Mouse (Mus musculus) lung, embryonic 16.5 days (tissue): ENCODE data around the gene Tra2b. TPM values are rescaled to one million over a fixed set of nuclear protein-coding genes. Genes with fewer than 3 reads are reported as not detected.

Experiments
- ATAC-seq: fragments of 200-750 bp; cut with Nextera tagmentation; 2 replicates; pipeline ENCODE4 v1.8.0; 2017; ENCODE audit warnings: low read depth, mild to moderate bottlenecking, moderate library complexity
- H3K27ac ChIP-seq: fragments of 300-500 bp; sonication (generic); 2 replicates; pipeline ENCODE4 v1.5.1; 2014; ENCODE audit warnings: mild to moderate bottlenecking, control low read depth, low read length
- H3K27me3 ChIP-seq: fragments of 300-500 bp; sonication (generic); 2 replicates; pipeline ENCODE4 v1.6.1; 2014; ENCODE audit warnings: low read depth, low read length, mixed read lengths; ENCODE audit not compliant: control insufficient read depth, insufficient read depth
- H3K36me3 ChIP-seq: fragments of 300-500 bp; sonication (generic); 2 replicates; pipeline ENCODE4 v1.6.1; 2014; ENCODE audit warnings: low read length; ENCODE audit not compliant: control insufficient read depth, insufficient read depth
- H3K4me1 ChIP-seq: fragments of 300-500 bp; sonication (generic); replicated peaks from 2 replicates; pipeline ENCODE4 v1.6.1; 2014; ENCODE audit warnings: low read length, mixed read lengths; ENCODE audit not compliant: control insufficient read depth, insufficient read depth
- H3K4me2 ChIP-seq: fragments of 300-500 bp; sonication (generic); 2 replicates; pipeline ENCODE4 v1.6.1; 2014; ENCODE audit warnings: low read depth, low read length, control low read depth
- H3K4me3 ChIP-seq: fragments of 300-500 bp; sonication (generic); 2 replicates; pipeline ENCODE4 v1.5.1; 2014; ENCODE audit warnings: mild to moderate bottlenecking, low read length, control low read depth
- H3K9ac ChIP-seq: fragments of 300-500 bp; sonication (generic); 2 replicates; pipeline ENCODE4 v1.6.1; 2014; ENCODE audit warnings: low read length, control low read depth
- H3K9me3 ChIP-seq: fragments of 300-500 bp; sonication (generic); 2 replicates; pipeline ENCODE4 v1.6.1; 2016; ENCODE audit warnings: low read length; ENCODE audit not compliant: control insufficient read depth
- WGBS: fragments of 180-500 bp; shearing (Covaris S2); extraction: QIAGEN DNeasy Blood & Tissue Kit; methylation state at CpG from one replicate; pipeline ENCODE4 v1.1.7; 2014; 5-methylcytosine and 5-hydroxymethylcytosine counted together
- polyA plus RNA-seq: library from polyadenylated mRNA; unstranded; fragments of >200 nt; fragmentation: Nextera tagmentation; extraction: Ambion mirVana; gene quantifications from 2 replicates; pipeline ENCODE4 v1.2.1, GENCODE M21; 2015

Gene Tra2b
- polyA plus RNA-seq, 1 experiment from 2014 or later, result 388 TPM

GRCm38 (mm10) chr16:22276536-22276935, 10.7 kb upstream of the Tra2b start:
- ATAC-seq, result no peak
- no peaks in the 10 kb centered on the region for H3K36me3 ChIP-seq

GRCm38 (mm10) chr16:22275142-22275541, 9.3 kb upstream of the Tra2b start:
- Histone ChIP-seq H3K9ac (no peak overlapping the region), H3K36me3 (no peaks in the 10 kb centered on the region), H3K4me2 (no peak overlapping the region), H3K9me3 (no peaks in the 10 kb centered on the region; the same call in 1 of the 2 replicates), H3K4me1 (no peaks in the 10 kb centered on the region), H3K27me3 (no peaks in the 10 kb centered on the region), H3K27ac (no peak overlapping the region), H3K4me3 (no peak overlapping the region)
- WGBS, result 48% methylated on average over 2 of the region's 2 CpGs
- no peak for ATAC-seq

More at GRCm38 (mm10) chr16:22276536-22276935, 10.7 kb upstream of the Tra2b start:
- Histone ChIP-seq H3K9me3 (no peaks in the 10 kb centered on the region; the same call in 1 of the 2 replicates), H3K4me3 (no peak overlapping the region), H3K4me2 (no peak overlapping the region), H3K9ac (no peak overlapping the region), H3K4me1 (no peaks in the 10 kb centered on the region), H3K27me3 (no peaks in the 10 kb centered on the region), H3K27ac (no peak overlapping the region)

GRCm38 (mm10) chr16:22270491-22270890, 4.7 kb upstream of the Tra2b start:
- H3K4me3 ChIP-seq, result no peak overlapping the region
- no peak overlapping the region for H3K9ac ChIP-seq
- no peaks in the 10 kb centered on the region; the same call in 1 of the 2 replicates for H3K4me1 ChIP-seq
- ATAC-seq, result no peak
- WGBS, result 64% methylated on average over 3 of the region's 3 CpGs
- no peak overlapping the region for H3K4me2 ChIP-seq
- no peaks in the 10 kb centered on the region for H3K27me3 ChIP-seq
- no peak overlapping the region for H3K27ac ChIP-seq
- no peaks in the 10 kb centered on the region for H3K9me3 ChIP-seq
- H3K36me3 ChIP-seq, result no peaks in the 10 kb centered on the region

GRCm38 (mm10) chr16:22266384-22266783, 579 bp upstream of the Tra2b start:
- no peaks in the 10 kb centered on the region for H3K36me3 ChIP-seq
- peaks cover 12% of the 10 kb centered on the region for H3K4me1 ChIP-seq
- 0 out of 2 replicates have a peak, but pooled peaks have one; percentile 1 for ATAC-seq
- peak overlapping the region; percentile 76 for H3K27ac ChIP-seq
- peak overlapping the region; percentile 73 for H3K4me2 ChIP-seq
- no peaks in the 10 kb centered on the region for H3K27me3 ChIP-seq
- peak overlapping the region; percentile 82 for H3K9ac ChIP-seq
- H3K9me3 ChIP-seq, result no peaks in the 10 kb centered on the region
- H3K4me3 ChIP-seq, result peak overlapping the region; percentile 83
- WGBS, result 33% methylated on average over 8 of the region's 8 CpGs

- Histone ChIP-seq H3K4me3 (peak overlapping the region; percentile 83), H3K4me2 (peak overlapping the region; percentile 86), H3K4me1 (peaks cover 19% of the 10 kb centered on the region), H3K9ac (peak overlapping the region; percentile 94), H3K9me3 (no peaks in the 10 kb centered on the region), H3K27ac (peak overlapping the region; percentile 97), H3K27me3 (no peaks in the 10 kb centered on the region), H3K36me3 (no peaks in the 10 kb centered on the region)
- under 1% methylated on average over 73 of the region's 81 CpGs for WGBS
- peak; percentile 64 for ATAC-seq
These were observed 600 bp downstream of the Tra2b start for GRCm38 (mm10) chr16:22264962-22265848.

- under 1% methylated on average over 16 of the region's 16 CpGs for WGBS
- H3K4me2 ChIP-seq, result peak overlapping the region; percentile 86
- no peaks in the 10 kb centered on the region for H3K36me3 ChIP-seq
- H3K27me3 ChIP-seq, result no peaks in the 10 kb centered on the region
- H3K4me3 ChIP-seq, result peak overlapping the region; percentile 83
- H3K9ac ChIP-seq, result peak overlapping the region; percentile 94
- no peak for ATAC-seq
- H3K4me1 ChIP-seq, result peaks cover 21% of the 10 kb centered on the region
- H3K27ac ChIP-seq, result peak overlapping the region; percentile 97
- H3K9me3 ChIP-seq, result no peaks in the 10 kb centered on the region
These were observed 1.4 kb downstream of the Tra2b start for GRCm38 (mm10) chr16:22264232-22264961.

- Histone ChIP-seq H3K4me2 (peak overlapping the region; percentile 86), H3K4me3 (peak overlapping the region; percentile 83), H3K27me3 (no peaks in the 10 kb centered on the region), H3K4me1 (peaks cover 27% of the 10 kb centered on the region), H3K9ac (peak overlapping the region; percentile 47; the same call in 1 of the 2 replicates), H3K27ac (no peak overlapping the region), H3K36me3 (no peaks in the 10 kb centered on the region), H3K9me3 (no peaks in the 10 kb centered on the region)
- ATAC-seq, result no peak
These were observed 2.7 kb downstream of the Tra2b start for GRCm38 (mm10) chr16:22263124-22263523.

GRCm38 (mm10) chr16:22261563-22261962, 4.2 kb downstream of the Tra2b start:
- Histone ChIP-seq H3K4me1 (peaks cover 29% of the 10 kb centered on the region), H3K9me3 (no peaks in the 10 kb centered on the region), H3K27me3 (no peaks in the 10 kb centered on the region), H3K4me2 (no peak overlapping the region), H3K4me3 (no peak overlapping the region), H3K27ac (no peak overlapping the region), H3K9ac (no peak overlapping the region), H3K36me3 (no peaks in the 10 kb centered on the region)
- no peak for ATAC-seq
- 72% methylated on average over 2 of the region's 2 CpGs for WGBS
